Mouse (Mus musculus) limb, embryonic 11.5 days (tissue): Measurements from ENCODE around the gene Lipt2. TPM values are rescaled to one million over a fixed set of nuclear protein-coding genes. Genes with fewer than 3 reads are reported as not detected.

Experiments used
- ATAC-seq: fragments of 200-750 bp; cut with Nextera tagmentation; 2 replicates; pipeline ENCODE4 v1.8.0; 2017; ENCODE audit warnings: low read depth; ENCODE audit not compliant: insufficient number of reproducible peaks, low FRiP score, low TSS enrichment
- DNase-seq: peaks from one replicate; pipeline ENCODE4 v3.0.0-alpha.2; 2015; ENCODE audit warnings: low spot score
- H3K27ac ChIP-seq: fragments of 300-500 bp; sonication (generic); replicated peaks from 2 replicates; pipeline ENCODE4 v1.5.1; 2014; ENCODE audit warnings: low read depth, mild to moderate bottlenecking, low read length
- H3K27me3 ChIP-seq: fragments of 300-500 bp; sonication (generic); 2 replicates; pipeline ENCODE4 v1.6.1; 2014; ENCODE audit warnings: mild to moderate bottlenecking, low read length, mixed read lengths; ENCODE audit not compliant: control insufficient read depth, insufficient read depth
- H3K36me3 ChIP-seq: fragments of 300-500 bp; sonication (generic); 2 replicates; pipeline ENCODE4 v1.6.1; 2014; ENCODE audit warnings: mild to moderate bottlenecking, low read length, moderate library complexity, mixed read lengths; ENCODE audit not compliant: control insufficient read depth, insufficient read depth
- H3K4me1 ChIP-seq: fragments of 300-500 bp; sonication (generic); 2 replicates; pipeline ENCODE4 v1.6.1; 2014; ENCODE audit warnings: low read length, mixed read lengths; ENCODE audit not compliant: control insufficient read depth, insufficient read depth
- H3K4me2 ChIP-seq: fragments of 300-500 bp; sonication (generic); 2 replicates; pipeline ENCODE4 v1.6.1; 2014; ENCODE audit warnings: low read depth, mild to moderate bottlenecking, moderate library complexity; ENCODE audit not compliant: severe bottlenecking
- H3K4me3 ChIP-seq: fragments of 300-500 bp; sonication (generic); 2 replicates; pipeline ENCODE4 v1.5.1; 2014; ENCODE audit warnings: low read depth, low read length
- H3K9ac ChIP-seq: fragments of 300-500 bp; sonication (generic); 2 replicates; pipeline ENCODE4 v1.6.1; 2014; ENCODE audit warnings: mild to moderate bottlenecking, low read length
- H3K9me3 ChIP-seq: fragments of 300-500 bp; sonication (generic); 2 replicates; pipeline ENCODE4 v1.6.1; 2016; ENCODE audit warnings: low read length; ENCODE audit not compliant: control insufficient read depth
- WGBS: fragments of 180-500 bp; shearing (Covaris S2); extraction: QIAGEN DNeasy Blood & Tissue Kit; methylation state at CpG from one replicate; pipeline ENCODE4 v1.1.7; 2014; 5-methylcytosine and 5-hydroxymethylcytosine counted together
- polyA plus RNA-seq: library from polyadenylated mRNA; unstranded; fragments of >200 nt; fragmentation: Nextera tagmentation; extraction: Ambion mirVana; gene quantifications from 2 replicates; pipeline ENCODE4 v1.2.1, GENCODE M21; 2014

Gene Lipt2
- polyA plus RNA-seq, 1 experiment from 2014 or later: 28.9 TPM

DNA sequence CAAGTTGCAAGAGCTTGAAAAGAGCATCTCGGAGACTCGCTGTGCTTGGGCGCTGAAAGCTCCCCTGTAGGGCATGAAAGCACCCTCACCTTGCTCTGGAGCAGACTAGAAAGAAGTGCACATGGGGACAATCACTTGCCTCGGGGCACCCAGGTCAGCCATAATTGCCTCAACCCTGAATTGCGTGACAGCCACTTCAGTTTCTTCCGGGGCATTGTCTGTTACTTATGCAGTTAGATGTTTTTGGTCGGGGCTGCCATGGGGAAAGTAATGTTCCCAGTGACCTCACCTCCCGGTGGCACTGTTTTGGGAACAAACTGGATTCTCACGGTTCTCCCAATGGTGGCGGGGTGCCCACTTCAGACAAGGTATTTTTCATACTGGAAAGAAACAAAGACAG, 9.0 kb upstream of the Lipt2 start:
- H3K27ac ChIP-seq: no peak overlapping the region
- no peaks in the 10 kb centered on the region for H3K9me3 ChIP-seq
- DNase-seq (no peak), ATAC-seq (no peak)
- H3K4me1 ChIP-seq: no peaks in the 10 kb centered on the region
- H3K27me3 ChIP-seq: no peaks in the 10 kb centered on the region
- no peak overlapping the region for H3K4me3 ChIP-seq
- WGBS: 67% methylated on average over 10 of the region's 10 CpGs
- H3K4me2 ChIP-seq: no peak overlapping the region
- no peaks in the 10 kb centered on the region for H3K36me3 ChIP-seq
- H3K9ac ChIP-seq: no peak overlapping the region

DNA sequence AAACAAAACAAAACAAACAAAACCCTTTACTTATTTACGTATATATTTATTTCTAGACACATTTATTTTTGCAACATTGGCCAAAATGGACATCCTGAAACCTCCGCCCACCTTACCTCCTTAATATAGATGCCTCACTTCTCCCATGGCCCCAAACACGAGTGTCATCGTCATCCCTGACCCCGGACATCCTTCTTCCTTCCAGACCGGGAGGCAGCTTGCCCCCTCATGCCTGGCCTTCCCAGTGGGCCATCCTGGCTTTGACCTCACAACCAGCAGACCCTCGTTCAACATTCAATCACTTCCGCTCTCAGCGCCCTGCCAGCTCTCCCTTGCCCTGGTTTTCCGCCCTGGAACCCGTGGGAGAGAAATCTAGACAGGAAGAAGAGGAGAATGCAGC, 8.5 kb upstream of the Lipt2 start:
- Histone ChIP-seq H3K9me3 (no peaks in the 10 kb centered on the region), H3K4me1 (no peaks in the 10 kb centered on the region), H3K4me3 (no peak overlapping the region), H3K36me3 (no peaks in the 10 kb centered on the region), H3K27me3 (no peaks in the 10 kb centered on the region), H3K27ac (no peak overlapping the region), H3K4me2 (no peak overlapping the region), H3K9ac (no peak overlapping the region)
- ATAC-seq (no peak), DNase-seq (no peak)
- WGBS: 87% methylated on average over 11 of the region's 11 CpGs

DNA sequence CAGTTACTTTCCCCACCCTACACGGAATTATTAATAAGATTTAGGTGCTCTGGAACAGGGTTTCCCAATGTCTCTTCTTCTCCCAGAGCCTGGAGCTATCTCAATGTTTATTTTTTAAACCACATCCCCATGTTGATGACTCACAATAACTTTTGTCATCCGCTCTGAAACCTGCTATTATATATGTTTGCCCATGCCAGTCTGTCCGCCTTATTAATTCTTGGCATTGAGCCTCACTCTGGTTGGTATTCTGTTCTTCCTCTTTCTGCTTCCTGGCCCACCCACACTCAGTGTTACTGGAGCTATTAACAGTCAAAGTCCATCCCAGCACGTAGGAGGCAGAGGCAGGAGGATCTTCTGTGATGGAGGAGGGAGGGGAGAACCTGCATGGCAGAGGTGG, 1.4 kb upstream of the Lipt2 start:
- ATAC-seq: no peak
- no peaks in the 10 kb centered on the region for H3K9me3 ChIP-seq
- WGBS: 81% methylated on average over 4 of the region's 4 CpGs
- H3K36me3 ChIP-seq: no peaks in the 10 kb centered on the region
- H3K27me3 ChIP-seq: no peaks in the 10 kb centered on the region
- no peak overlapping the region for H3K4me2 ChIP-seq
- H3K9ac ChIP-seq: no peak overlapping the region
- H3K27ac ChIP-seq: no peak overlapping the region
- H3K4me3 ChIP-seq: no peak overlapping the region
- no peak for DNase-seq
- no peaks in the 10 kb centered on the region for H3K4me1 ChIP-seq

DNA sequence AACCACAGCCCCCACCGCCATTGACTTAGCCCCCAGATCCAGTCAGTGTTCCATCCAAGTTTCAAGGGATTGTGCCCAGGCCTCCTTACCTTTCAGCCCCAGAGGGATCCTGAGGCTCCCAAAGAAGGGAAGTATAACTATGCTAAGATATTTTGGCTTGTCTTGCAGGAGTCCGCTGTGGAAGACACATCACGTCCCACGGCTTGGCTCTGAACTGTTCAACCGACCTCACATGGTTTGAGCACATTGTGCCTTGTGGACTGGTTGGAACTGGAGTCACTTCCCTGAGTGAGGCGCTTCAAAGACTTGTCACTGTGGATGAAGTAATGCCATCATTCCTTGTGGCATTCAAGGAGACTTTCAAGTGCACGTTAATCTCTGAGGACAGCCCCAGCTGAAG, 929 bp downstream of the Lipt2 start:
- DNase-seq (no peak), ATAC-seq (peak; percentile 14; the same call in 1 of the 2 replicates)
- H3K36me3 ChIP-seq: no peaks in the 10 kb centered on the region
- 72% methylated on average over 7 of the region's 7 CpGs for WGBS
- peak overlapping the region; percentile 93 for H3K9ac ChIP-seq
- H3K27me3 ChIP-seq: no peaks in the 10 kb centered on the region
- H3K4me1 ChIP-seq: no peaks in the 10 kb centered on the region
- H3K4me3 ChIP-seq: peak overlapping the region; percentile 77
- peak overlapping the region; percentile 84 for H3K4me2 ChIP-seq
- no peaks in the 10 kb centered on the region for H3K9me3 ChIP-seq
- peak overlapping the region; percentile 95 for H3K27ac ChIP-seq

DNA sequence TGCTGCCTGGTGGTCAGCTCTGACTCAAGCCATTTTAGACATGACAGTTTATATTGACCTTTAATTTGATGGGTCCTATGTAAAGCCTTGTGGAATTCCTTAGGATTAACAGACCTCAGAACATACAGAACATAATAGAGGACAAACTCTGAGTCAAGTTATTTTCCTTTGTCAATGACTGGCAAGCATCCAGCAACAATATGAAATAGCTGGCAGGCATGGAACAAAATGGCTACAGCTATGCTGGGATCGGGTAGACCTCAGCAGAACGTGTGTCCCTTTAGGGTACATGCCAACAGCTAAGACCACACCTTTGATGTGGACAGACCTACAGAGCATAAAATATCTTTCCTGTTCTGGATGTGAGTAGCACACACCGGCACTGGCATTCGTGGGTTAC, 4.4 kb downstream of the Lipt2 start:
- H3K27me3 ChIP-seq: no peaks in the 10 kb centered on the region
- ATAC-seq (no peak), DNase-seq (no peak)
- 84% methylated on average over 4 of the region's 4 CpGs for WGBS
- no peak overlapping the region for H3K4me2 ChIP-seq
- no peaks in the 10 kb centered on the region for H3K36me3 ChIP-seq
- no peak overlapping the region for H3K4me3 ChIP-seq
- H3K9ac ChIP-seq: no peak overlapping the region
- H3K4me1 ChIP-seq: no peaks in the 10 kb centered on the region
- no peak overlapping the region for H3K27ac ChIP-seq
- H3K9me3 ChIP-seq: no peaks in the 10 kb centered on the region

DNA sequence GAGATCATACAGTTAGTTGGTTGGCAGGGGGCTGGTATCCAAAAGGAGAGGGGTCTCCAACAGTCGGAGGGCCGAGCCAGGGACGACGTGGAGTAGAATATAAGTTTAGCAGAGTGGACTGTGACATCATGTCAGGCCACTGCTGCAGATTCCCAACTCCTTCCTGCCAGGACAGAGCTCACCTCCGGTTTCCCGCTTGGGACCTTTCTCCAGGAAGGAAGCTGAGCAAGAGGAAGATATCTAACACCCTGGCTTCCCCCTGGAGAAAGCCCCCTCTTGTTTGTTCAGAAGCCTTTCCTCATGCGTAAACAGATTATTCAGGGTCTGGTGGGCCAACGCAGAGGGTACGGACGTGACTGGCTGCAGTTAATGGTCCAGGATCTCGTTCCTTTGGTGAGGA, 9.6 kb downstream of the Lipt2 start:
- ATAC-seq: no peak

DNA sequence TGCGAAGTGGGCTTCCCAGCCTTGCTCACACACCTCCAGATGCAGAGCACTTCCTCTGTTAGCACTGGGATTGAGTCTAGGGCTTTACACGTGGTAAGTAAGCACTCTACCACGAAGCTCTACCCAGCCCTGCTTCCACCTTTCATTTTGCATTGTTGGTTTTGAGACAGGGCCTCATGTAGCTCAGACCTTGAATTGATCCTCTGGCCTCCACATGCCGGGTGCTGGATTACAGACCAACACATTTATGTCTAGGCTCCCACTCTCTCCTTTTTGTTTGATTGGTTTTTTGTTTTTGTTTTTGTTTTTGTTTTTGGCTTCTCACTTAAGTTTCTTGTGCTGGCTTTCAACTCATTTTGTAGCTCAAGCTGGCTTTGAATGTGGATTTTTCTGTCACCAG, 11.7 kb downstream of the Lipt2 start:
- H3K27me3 ChIP-seq: no peaks in the 10 kb centered on the region
- no peaks in the 10 kb centered on the region for H3K4me1 ChIP-seq
- H3K9ac ChIP-seq: no peak overlapping the region
- H3K4me2 ChIP-seq: no peak overlapping the region
- DNase-seq: no peak
- H3K4me3 ChIP-seq: no peak overlapping the region
- no peaks in the 10 kb centered on the region for H3K36me3 ChIP-seq
- no peak for ATAC-seq
- no peak overlapping the region for H3K27ac ChIP-seq
- WGBS: 71% methylated on average over 4 of the region's 4 CpGs
- H3K9me3 ChIP-seq: no peaks in the 10 kb centered on the region

More for the DNA sequence above, 9.6 kb downstream of the Lipt2 start:
- Histone ChIP-seq H3K4me1 (no peaks in the 10 kb centered on the region), H3K9ac (no peak overlapping the region), H3K27me3 (no peaks in the 10 kb centered on the region), H3K36me3 (no peaks in the 10 kb centered on the region), H3K4me2 (no peak overlapping the region), H3K9me3 (no peaks in the 10 kb centered on the region), H3K27ac (no peak overlapping the region), H3K4me3 (no peak overlapping the region)
- DNase-seq: no peak
- 75% methylated on average over 11 of the region's 11 CpGs for WGBS

DNA sequence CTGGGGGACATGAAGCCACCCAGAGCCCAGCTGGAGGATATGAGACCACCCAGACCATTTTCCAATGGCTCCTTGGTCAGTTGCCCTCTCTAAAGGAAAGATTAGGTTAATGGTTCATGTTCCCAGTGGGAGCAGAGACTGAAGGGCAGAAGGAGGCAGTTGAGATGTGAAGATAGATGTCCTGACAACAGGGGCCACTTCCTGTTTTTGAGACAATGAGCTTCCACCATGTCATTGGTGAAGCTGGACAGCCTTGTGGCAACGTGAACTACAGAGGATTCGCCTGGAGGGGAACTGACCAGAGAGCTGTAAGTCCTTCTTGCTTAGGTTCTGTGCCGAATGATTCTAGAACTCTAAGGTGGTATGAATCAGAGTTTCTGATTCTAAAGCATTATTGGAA, 17.2 kb downstream of the Lipt2 start, which contains the start of gene Kcne3:
TSS of gene Kcne3 (plus strand) at position 234 of the 400 bp plus-strand sequence.
- no peaks in the 10 kb centered on the region for H3K36me3 ChIP-seq
- peaks cover 3% of the 10 kb centered on the region; the same call in 1 of the 2 replicates for H3K4me1 ChIP-seq
- DNase-seq: no peak
- H3K9ac ChIP-seq: no peak within 1 kb of the TSS
- WGBS: 79% methylated on average over 3 of the region's 3 CpGs
- no peak within 1 kb of the TSS for H3K4me3 ChIP-seq
- H3K27me3 ChIP-seq: peaks cover 36% of the 10 kb centered on the region
- H3K27ac ChIP-seq: no peak within 1 kb of the TSS
- no peak within 1 kb of the TSS for H3K4me2 ChIP-seq
- no peak for ATAC-seq
- H3K9me3 ChIP-seq: no peaks in the 10 kb centered on the region
